Mouse (Mus musculus): ENCODE measurements at regions not wholly inside any gene's neighbourhood (a gene's known extent, or its start where the extent isn't known, plus 50 kb on each side); places are given as distances from the start of the nearest gene placed in this dataset.
A peak's percentile ranks its signal among the peaks of the same experiment; 100 is the strongest.

GRCm38 (mm10) chr10:96370547-96371320 lies 234.3 kb downstream of the Gm5426 start:
- peak in 1 of 2 experiments; percentile 20 for DNase-seq (ENCODE audit: low spot score in 2 of 2)

- no peak for DNase-seq (ENCODE audit: low spot score in 2 of 2)
Observed at GRCm38 (mm10) chr10:96371321-96371653, 234.9 kb downstream of the Gm5426 start.

- no peak for DNase-seq (ENCODE audit: low spot score in 2 of 2)
Observed at GRCm38 (mm10) chr10:96372616-96373346, 236.4 kb downstream of the Gm5426 start.

GRCm38 (mm10) chr10:96373481-96373880 lies 237.1 kb downstream of the Gm5426 start:
- DNase-seq (ENCODE audit: low spot score in 2 of 2) = no peak

- DNase-seq (ENCODE audit: low spot score in 2 of 2) = no peak
Observed at GRCm38 (mm10) chr10:96374293-96375069, 238.1 kb downstream of the Gm5426 start.

- no peak for DNase-seq (ENCODE audit: low spot score in 2 of 2)
Observed at GRCm38 (mm10) chr10:96375070-96375447, 238.7 kb downstream of the Gm5426 start.

- no peak for DNase-seq (ENCODE audit: low spot score in 2 of 2)
Observed at GRCm38 (mm10) chr10:96377549-96377948, 239.3 kb upstream of the Btg1 start.

GRCm38 (mm10) chr10:96379016-96379771 lies 237.6 kb upstream of the Btg1 start:
- no peak for DNase-seq (ENCODE audit: low spot score in 2 of 2)

GRCm38 (mm10) chr10:96381664-96382063 lies 235.1 kb upstream of the Btg1 start:
- no peak for DNase-seq (ENCODE audit: low spot score in 2 of 2)

GRCm38 (mm10) chr10:96391748-96392147 lies 225.1 kb upstream of the Btg1 start:
- DNase-seq (ENCODE audit: low spot score in 2 of 2) = no peak

GRCm38 (mm10) chr10:96392836-96393235 lies 224.0 kb upstream of the Btg1 start:
- DNase-seq (ENCODE audit: low spot score in 2 of 2) = no peak

- no peak for DNase-seq (ENCODE audit: low spot score in 2 of 2)
Observed at GRCm38 (mm10) chr10:96394210-96394609, 222.6 kb upstream of the Btg1 start.

GRCm38 (mm10) chr10:96395017-96395416 lies 221.8 kb upstream of the Btg1 start:
- no peak for DNase-seq (ENCODE audit: low spot score in 2 of 2)

GRCm38 (mm10) chr10:96397931-96398561 lies 218.8 kb upstream of the Btg1 start:
- DNase-seq (ENCODE audit: low spot score in 2 of 2) = peak; percentile 34 to 47

- DNase-seq (ENCODE audit: low spot score in 2 of 2) = no peak
Observed at GRCm38 (mm10) chr10:96398562-96399288, 218.1 kb upstream of the Btg1 start.

GRCm38 (mm10) chr10:96399636-96400400 lies 217.0 kb upstream of the Btg1 start:
- peak; percentile 10 to 29 for DNase-seq (ENCODE audit: low spot score in 2 of 2)

- DNase-seq (ENCODE audit: low spot score in 2 of 2) = no peak
Observed at GRCm38 (mm10) chr10:96400793-96401192, 216.0 kb upstream of the Btg1 start.

GRCm38 (mm10) chr10:96406306-96406705 lies 210.5 kb upstream of the Btg1 start:
- no peak for DNase-seq (ENCODE audit: low spot score in 2 of 2)

- no peak for DNase-seq (ENCODE audit: low spot score in 2 of 2)
Observed at GRCm38 (mm10) chr10:96407846-96408245, 209.0 kb upstream of the Btg1 start.

Data from layer of hippocampus, postnatal 10 days (tissue).